Mouse (Mus musculus) mouse embryonic stem cell (cell line): ENCODE measurements at regions not wholly inside any gene's neighbourhood (a gene's known extent, or its start where the extent isn't known, plus 50 kb on each side); places are given as distances from the start of the nearest gene placed in this dataset.

Experiments
- in situ Hi-C, 2 experiments: fragments of 300-500 bp; cut with MboI; formaldehyde crosslinking; loops; 1 replicate in 1 of 2; 3 replicates in 1 of 2; pipeline ENCODE4 v1.14.3; 2019 to 2020; ENCODE audit warnings: low sequenced_read_pairs in 2 of 2, low pct_unique_long_range_greater_than_20kb in 1 of 2, mixed read lengths in 1 of 2; ENCODE audit not compliant: unreplicated experiment in 1 of 2

DNA sequence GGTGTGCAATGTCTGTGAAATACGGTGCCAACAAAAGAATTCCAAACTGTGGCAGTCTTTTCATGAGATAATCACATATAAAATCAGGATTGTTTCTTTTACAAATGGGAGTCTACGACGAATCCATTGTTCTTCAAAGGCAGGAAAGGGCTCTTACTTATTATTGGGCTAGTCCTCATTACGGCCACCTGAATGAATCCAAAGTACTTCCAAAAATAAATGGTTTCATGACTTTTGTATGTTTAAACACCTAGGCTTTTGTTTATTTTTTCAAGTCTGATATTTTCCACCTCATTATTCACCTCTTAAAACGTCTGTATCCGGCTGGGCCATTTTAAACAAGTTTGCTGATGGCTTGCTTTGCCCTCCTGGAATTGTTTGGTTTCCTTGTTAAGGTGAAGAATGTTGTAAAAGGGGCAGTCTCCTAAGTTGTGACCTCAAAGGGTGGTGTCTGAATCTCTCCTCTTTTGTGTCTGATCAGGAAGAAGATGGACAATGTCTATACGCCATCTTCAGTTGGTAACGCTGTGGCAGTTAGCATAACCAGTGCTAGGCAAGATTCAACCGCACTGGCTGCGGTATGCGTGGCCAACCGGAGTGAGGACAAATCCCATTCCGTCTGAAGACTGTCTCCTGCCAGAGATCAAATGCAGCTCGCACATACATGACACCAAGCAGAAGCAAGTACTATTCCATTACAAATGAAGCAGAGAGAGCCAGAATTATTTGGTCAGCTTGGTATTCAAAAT lies 451.5 kb upstream of the Ubash3b start:
- in situ Hi-C loops, result loop anchor here in 1 of 2 experiments (25.0 kb wide), 1 partner anchor 349 kb away; no protein-coding TSS in a partner anchor

DNA sequence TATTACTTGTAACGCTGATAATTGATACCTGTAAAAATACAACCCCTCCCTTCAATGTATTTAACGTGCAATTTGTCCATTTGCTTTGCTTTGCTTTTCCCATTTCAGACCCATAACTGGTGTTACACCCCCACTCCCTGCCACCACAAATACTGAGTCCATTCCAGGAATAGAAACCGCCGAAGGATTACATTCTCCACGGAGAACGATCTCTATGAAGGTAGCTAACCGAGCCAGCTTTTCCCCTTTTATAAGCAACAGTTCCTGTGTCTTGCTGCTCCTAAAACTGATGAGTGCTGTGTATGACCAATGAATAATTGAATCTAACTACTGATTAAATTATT lies 450.9 kb upstream of the Ubash3b start:
- in situ Hi-C loops, result loop anchor here in 1 of 2 experiments (25.0 kb wide), 1 partner anchor 350 kb away; no protein-coding TSS in a partner anchor

DNA sequence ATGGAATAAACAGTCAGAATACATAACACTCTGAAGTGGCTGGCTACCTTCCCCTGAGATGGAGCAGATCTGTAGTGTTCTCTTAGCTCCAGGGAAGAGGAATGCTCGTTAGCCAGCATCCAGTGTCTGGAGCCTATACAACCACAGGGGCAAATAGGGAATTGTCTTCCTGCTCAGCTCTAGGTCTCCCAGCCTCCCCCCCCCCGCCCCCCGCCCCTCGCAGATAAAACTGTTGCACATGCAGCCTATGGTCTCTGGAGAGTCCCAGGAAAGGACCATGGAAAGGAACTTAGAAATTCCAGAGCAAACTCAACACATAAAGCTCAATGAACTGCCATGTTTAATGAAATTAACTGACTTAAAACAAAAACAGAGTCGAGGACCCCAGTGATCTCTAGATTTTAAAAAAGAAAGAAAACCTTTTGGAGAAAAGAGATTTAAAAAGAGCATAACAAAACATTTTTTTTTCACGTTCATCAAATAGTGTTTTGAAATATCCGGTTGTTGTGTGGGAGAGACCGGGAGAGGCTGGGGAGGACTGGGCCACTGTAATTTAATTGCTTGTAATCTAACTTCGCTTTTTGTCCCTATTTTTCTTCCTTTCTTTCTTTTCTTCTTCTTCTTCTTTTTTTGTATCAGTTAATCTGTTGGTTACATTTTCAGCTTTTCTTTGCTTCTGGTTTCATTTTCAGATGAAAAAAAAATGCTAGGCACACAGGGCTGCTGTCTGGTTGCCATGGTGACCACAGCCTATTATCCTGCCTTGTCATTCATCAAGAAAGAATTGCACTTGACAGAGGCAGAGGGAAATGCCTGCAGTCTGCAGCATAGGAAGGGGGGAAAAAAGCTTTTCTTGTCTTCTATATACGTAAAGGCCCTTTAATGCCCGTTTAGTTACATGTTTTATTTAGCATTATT lies 450.3 kb upstream of the Ubash3b start:
- in situ Hi-C loops, result loop anchor here in 1 of 2 experiments (25.0 kb wide), 1 partner anchor 351 kb away; no protein-coding TSS in a partner anchor

DNA sequence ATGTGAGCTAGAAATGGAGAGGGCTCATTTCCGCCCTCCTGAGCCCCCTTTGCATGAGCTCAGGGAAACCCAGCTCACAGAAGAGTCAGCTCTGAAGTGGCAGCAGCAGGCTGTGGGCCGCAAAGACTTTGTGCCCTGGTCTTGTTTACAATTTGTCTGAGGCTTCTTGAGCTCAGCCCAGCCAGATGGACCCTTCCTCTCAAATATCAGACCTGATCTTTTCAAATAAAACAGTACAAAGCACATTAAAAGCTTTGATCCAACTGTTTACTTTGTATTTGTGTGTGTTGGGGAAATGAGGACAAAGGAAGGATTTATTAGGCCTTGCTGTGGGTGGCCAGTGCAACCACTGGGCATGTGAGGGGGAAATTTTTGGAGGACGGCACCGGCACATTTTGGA lies 448.9 kb upstream of the Ubash3b start:
- in situ Hi-C loops, result loop anchor here in 1 of 2 experiments (25.0 kb wide), 1 partner anchor 352 kb away; no protein-coding TSS in a partner anchor

DNA sequence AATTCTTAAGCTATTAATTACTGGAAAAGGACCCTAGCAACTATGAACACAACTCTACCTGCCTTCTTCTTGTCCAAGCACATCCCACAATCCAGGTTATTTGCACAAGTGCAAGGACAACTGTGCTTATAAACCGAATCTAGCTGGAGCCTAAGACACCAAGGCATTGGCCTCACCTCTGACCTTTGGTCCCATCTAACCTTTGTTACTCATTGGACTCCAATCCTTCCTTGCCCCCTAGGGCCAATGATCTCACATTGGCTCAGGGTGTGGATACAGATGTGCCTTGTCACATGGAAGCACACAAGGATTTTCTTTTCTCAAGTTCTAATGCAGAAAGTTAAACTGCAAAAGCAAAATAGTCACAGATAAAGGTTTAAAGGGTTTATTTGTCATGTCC lies 444.6 kb upstream of the Ubash3b start:
- in situ Hi-C loops, result loop anchor here in 1 of 2 experiments (25.0 kb wide), 1 partner anchor 356 kb away; no protein-coding TSS in a partner anchor

DNA sequence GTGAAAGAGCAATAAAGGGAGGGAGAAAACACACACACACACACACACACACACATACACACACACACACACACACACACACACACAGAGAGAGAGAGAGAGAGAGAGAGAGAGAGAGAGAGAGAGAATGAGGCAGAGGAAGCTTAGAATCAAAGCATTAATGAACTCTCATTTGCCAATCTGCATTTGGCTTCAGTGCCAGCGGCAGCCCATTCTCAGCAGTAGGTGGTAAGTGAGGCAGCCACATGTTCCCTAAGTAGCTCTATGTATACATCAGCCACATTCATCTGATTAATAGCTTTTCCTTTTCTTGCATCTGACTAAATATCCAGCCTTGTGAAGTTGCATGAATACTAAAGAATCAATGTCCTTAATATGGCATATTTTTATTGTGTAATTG lies 443.4 kb upstream of the Ubash3b start:
- in situ Hi-C loops, result loop anchor here in 1 of 2 experiments (25.0 kb wide), 1 partner anchor 357 kb away; no protein-coding TSS in a partner anchor

DNA sequence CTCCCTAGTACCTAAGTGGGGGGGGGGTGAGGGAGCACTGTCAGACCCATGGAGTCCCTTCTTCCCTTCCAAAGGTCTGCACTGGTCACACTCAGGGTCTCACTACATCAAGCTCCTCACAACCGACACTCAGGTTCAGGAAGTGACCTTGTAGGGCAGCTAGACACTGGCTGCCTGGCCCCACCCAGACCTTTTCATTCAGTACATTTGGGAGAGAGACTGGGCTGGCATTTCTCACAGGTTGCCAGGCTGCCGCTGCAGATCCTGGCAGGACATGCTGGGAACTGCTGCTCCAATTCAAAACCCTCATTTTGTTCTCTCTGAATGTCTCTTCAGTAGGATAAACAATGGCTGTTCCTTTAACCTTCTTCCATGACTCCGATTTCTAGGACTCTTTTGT lies 439.3 kb upstream of the Ubash3b start:
- in situ Hi-C loops, result loop anchor here in 1 of 2 experiments (25.0 kb wide), 1 partner anchor 362 kb away; no protein-coding TSS in a partner anchor

DNA sequence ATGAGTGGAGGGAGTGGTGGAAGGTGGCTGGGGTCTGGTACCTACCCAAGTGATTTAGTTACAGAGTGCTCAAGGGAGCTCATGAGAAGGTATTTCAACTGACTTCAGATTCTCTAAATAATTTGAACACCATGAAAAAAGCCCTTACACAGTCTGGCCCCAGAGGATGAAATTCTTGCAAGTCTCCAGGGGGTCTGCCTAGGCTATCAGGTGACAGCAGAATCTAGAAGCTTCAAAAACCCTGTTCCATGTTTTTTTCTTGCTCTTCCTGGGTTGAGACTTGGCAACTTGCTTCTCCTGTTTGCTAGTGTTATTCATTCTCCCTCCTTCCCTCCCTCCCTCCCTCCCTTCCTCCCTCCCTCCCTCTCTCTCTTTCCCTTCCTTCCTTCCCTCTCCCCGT lies 438.4 kb upstream of the Ubash3b start:
- in situ Hi-C loops, result loop anchor here in 1 of 2 experiments (25.0 kb wide), 1 partner anchor 362 kb away; no protein-coding TSS in a partner anchor

DNA sequence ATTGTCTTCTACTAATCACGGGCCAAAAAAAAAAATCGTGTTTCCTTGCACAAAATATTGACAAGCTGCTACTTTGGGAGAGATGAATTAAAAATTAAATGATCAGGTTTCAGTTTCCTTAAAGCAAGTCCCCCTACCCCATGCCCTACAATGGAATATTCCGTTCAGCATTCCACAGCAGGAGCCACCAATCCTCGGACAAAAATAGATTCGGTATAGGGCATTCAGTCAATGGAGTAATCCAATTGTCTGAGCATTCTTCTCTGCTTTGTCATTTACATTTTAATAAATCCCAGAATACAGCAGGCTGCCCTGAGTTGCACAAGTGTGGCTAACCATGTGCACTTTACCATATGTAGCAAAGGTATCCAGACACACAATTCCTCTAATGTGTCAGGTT lies 434.3 kb upstream of the Ubash3b start:
- in situ Hi-C loops, result no loop called here

DNA sequence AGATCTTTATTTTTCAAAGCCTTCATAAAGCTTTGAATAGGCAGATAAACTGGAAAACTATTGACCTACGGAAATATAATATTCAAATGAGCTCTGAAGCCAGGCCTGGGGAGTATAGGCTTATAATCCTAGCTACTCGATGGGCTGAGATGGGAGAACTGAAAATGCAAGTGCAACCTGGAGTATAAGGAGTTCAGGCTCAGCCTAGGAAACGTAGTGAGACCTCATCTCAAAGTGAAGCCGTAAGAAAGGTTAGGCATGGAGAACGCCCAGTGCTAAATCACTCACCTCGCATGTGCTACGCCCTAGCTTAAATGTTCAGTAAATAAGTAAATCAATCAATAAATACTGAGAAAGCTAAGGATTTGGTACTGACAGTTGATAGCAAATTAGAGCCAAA lies 432.5 kb upstream of the Ubash3b start:
- in situ Hi-C loops, result no loop called here

DNA sequence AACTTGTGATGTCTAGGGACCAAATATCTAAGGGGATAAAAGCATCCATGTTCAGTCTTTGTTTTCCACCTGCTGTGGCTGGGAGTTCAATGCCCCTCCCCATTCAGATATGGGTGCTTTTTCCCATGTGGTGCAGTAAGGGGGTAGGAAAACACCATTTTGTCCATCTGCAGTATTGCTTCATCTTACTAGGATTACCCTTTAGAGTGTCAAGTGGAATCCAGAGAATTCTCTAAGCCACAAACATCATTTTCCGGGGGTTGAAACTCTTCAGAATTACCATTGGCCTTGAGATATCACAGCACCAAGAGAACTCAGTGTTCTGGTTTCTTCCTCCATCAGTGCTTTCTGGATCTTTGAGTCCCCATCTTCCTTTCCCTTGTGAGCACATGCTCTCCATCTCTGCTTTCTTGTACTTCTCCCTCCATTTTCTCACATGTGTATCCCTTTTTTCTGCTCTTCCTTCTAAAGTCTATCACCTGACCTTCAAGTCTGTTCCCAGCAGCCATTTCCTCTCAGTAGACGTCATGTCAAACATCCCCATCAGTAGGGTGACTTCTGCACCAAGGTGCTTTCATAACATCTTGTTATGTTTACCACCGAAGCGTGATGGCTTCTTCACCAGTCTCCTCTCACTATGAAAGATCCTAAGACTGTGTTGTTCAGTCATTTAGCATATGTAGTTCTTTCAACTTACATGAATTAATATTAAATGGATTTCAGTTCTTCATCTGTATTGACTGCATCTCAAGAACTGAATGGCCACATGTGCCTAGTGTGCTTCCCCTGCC lies 431.6 kb upstream of the Ubash3b start:
- in situ Hi-C loops, result no loop called here

DNA sequence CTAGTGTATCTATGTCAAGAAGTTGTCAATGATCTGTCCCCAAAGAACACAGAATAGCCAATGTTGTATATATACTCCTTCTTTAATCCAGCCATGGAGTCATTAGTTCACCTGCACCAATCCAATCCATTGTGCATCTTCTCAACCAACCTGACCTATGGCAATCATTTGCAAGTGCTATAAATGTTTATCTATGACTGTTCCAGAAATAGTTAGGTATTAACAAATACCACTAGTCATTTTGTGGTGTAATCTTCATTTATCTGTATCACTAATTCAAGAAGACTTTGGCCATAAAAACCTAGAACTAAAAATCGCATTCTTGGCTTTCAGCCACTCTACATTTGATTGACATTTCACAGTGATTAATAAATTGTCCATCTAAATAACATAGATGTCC lies 430.6 kb upstream of the Ubash3b start:
- in situ Hi-C loops, result no loop called here

DNA sequence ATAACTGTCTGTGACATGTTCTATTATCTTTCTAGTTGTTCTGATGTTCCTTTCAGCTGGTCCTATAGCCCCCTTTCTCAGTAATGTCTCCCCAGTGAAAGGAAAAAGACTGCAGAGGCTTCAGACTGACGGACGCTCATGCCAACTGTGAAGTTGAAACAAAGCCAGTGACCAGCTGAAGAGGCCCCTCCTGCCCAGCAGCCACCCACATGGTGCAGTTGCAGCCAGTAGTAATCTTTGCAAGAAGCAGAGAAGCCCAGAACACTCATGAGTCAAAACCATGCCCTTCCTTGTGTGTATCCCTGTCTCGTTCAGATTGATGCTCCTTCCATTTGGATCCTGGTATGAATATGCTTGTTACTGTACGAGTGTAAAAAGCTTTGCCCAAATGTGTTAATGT lies 428.7 kb upstream of the Ubash3b start:
- in situ Hi-C loops, result no loop called here

DNA sequence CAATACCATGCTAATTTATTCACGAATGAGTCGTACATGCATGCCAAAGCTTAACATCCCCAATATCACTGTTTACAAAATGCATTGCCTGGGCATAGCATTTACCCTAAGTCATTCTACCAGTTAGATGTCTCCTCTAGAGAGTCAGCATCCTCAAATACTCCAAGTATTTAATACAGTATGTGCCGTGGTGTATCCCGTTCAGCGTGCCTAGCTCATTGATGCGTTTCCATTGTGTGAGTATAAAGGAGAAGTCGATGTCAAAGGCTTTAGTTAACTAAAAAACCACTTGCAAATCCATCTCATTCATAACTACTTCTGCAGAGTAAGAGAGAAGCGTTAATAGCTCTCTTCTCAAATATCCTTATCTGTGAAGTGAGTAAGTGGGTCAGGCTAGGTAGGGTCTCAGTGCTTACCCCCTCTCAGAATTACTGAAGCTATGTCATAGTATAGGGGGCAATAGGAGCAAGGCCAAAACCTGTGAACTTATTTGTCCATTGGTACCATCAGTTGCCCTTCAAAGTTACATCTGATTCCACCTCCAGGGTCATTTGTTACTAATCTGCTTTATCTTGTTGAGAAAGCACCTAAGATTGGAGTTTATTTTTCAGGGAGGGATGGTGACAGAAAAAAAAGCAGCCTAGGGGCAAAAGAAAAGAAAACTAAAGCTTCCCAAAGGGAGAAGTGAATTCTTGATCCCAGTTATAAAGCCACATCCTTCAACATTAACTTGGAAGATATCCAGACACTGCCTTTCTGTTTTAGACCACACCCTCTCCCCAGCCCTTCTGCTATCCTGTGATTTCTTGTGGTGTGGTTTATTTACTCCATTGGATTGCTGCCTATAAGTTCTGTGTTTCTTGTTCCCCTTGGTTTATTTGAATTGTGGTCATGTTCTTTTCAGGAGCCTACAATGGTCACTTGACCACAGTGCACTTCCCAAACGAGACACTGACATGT lies 427.2 kb upstream of the Ubash3b start:
- in situ Hi-C loops, result no loop called here

DNA sequence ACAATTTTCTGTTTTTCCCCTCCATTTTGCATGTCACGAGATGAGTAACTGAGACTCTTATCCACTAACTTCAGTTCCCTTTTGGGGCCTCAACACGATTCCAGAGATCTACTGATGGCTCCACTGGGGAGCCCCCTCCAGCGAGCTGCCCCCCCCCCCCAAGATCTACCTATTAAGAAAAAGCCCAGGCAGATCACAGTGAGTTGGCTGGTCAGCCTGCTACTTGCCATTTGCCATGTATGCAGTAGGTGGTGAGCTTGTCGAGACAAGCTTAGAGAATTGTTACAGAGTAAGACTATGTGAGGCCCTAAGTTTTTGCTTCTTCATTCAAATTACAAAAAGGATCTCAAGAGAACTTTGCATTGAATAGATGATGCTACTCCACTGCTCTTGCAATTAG lies 426.3 kb upstream of the Ubash3b start:
- in situ Hi-C loops, result no loop called here

DNA sequence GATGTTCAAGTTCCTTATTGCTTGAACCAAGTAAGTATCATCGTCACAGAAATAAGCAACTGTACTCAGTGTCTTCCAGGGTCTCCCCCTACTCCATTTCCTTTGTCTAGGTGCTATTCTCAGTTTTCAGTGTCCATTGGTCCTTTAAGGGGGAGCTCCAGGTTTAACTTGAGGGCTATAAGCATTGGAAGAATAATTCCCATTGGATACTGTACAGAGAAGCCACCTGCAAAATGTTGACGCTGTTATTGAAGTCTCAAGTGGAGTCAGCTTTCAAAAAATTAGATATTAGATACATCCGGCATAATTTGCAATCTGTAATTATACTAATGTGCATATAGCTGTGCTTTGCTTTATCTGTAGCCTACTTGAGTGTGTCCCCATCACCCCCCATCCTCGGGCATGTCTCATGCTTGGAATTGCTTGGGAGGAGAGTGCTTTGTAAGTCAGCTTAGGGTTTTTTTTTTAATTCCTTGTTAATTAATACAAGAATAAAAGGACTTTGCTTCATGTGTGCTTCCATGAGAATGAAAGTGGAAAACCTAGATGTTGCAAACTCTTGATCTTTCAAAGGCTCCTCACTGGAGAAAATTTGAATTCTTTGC lies 425.6 kb upstream of the Ubash3b start:
- in situ Hi-C loops, result no loop called here

DNA sequence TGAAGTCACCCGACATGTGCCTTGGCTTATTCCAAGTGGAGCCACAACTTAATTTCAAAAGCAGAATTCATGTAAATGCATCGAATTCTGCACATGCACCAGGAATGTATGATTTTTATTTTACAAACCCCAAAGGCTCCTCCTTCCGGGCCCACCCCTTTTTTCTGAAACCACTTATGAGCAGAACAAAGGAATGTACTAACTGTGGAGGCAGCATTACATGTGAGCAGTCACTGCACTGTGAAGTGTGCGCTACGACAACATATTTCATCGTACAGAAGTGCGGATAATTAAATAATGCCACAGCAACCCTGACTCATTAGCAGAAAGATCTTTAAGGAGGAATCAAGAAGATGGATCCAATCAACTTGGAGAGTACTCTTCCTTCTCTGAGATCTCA lies 424.8 kb upstream of the Ubash3b start:
- in situ Hi-C loops, result no loop called here
